Mouse (Mus musculus) limb, embryonic 14.5 days (tissue): ENCODE measurements around the gene Plekhh2. TPM values are rescaled to one million over a fixed set of nuclear protein-coding genes. Genes with fewer than 3 reads are reported as not detected.

ENCODE experiments used
- ATAC-seq: fragments of 200-750 bp; cut with Nextera tagmentation; 2 replicates; pipeline ENCODE4 v1.8.0; 2017; ENCODE audit warnings: low read depth, moderate number of reproducible peaks, moderate TSS enrichment; ENCODE audit not compliant: low FRiP score
- DNase-seq: peaks from one replicate; pipeline ENCODE4 v3.0.0-alpha.2; 2015; ENCODE audit warnings: low spot score
- H3K27ac ChIP-seq: fragments of 300-500 bp; sonication (generic); replicated peaks from 2 replicates; pipeline ENCODE4 v1.5.1; 2014; ENCODE audit warnings: low read depth, mild to moderate bottlenecking, low read length, moderate library complexity, mixed read lengths
- H3K27me3 ChIP-seq: fragments of 300-500 bp; sonication (generic); 2 replicates; pipeline ENCODE4 v1.6.1; 2014; ENCODE audit warnings: low read length, mixed read lengths; ENCODE audit not compliant: control insufficient read depth, insufficient read depth
- H3K36me3 ChIP-seq: fragments of 300-500 bp; sonication (generic); 2 replicates; pipeline ENCODE4 v1.6.1; 2014; ENCODE audit warnings: mild to moderate bottlenecking, low read length, moderate library complexity, mixed read lengths; ENCODE audit not compliant: control insufficient read depth, insufficient read depth
- H3K4me1 ChIP-seq: fragments of 300-500 bp; sonication (generic); 2 replicates; pipeline ENCODE4 v1.6.1; 2014; ENCODE audit warnings: antibody characterized with exemption, low read length, mixed read lengths; ENCODE audit not compliant: control insufficient read depth, insufficient read depth
- H3K4me2 ChIP-seq: fragments of 300-500 bp; sonication (generic); replicated peaks from 2 replicates; pipeline ENCODE4 v1.6.1; 2014; ENCODE audit warnings: low read depth, mild to moderate bottlenecking, low read length, moderate library complexity; ENCODE audit not compliant: severe bottlenecking
- H3K4me3 ChIP-seq: fragments of 300-500 bp; sonication (generic); replicated peaks from 2 replicates; pipeline ENCODE4 v1.5.1; 2014; ENCODE audit warnings: low read length
- H3K9ac ChIP-seq: fragments of 300-500 bp; sonication (generic); 2 replicates; pipeline ENCODE4 v1.6.1; 2014; ENCODE audit warnings: mild to moderate bottlenecking, low read depth, low read length, moderate library complexity; ENCODE audit not compliant: severe bottlenecking
- H3K9me3 ChIP-seq: fragments of 300-500 bp; sonication (generic); 2 replicates; pipeline ENCODE4 v1.6.1; 2016; ENCODE audit warnings: low read length; ENCODE audit not compliant: control insufficient read depth
- POLR2A ChIP-seq: fragments of 200-500 bp; IDR thresholded peaks from 2 replicates; pipeline ENCODE4 v1.8.0; 2012; ENCODE audit warnings: inconsistent platforms, mild to moderate bottlenecking, moderate library complexity, borderline replicate concordance; ENCODE audit not compliant: insufficient read depth, insufficient read length; ENCODE audit errors: extremely low read depth
- WGBS: fragments of 180-500 bp; shearing (Covaris S2); extraction: QIAGEN DNeasy Blood & Tissue Kit; methylation state at CpG from one replicate; pipeline ENCODE4 v1.1.7; 2014; 5-methylcytosine and 5-hydroxymethylcytosine counted together
- polyA plus RNA-seq, 2 experiments: library from polyadenylated mRNA; depleted of rRNA in 1 of 2; stranded (reverse) in 1 of 2; unstranded in 1 of 2; fragments of >200 nt; fragmentation: Nextera tagmentation in 1 of 2; extraction: Ambion mirVana in 1 of 2; gene quantifications; 2 replicates each; pipeline versions ENCODE4 v1.2.1 to v1.2.3; 2012 to 2014

Gene Plekhh2
- polyA plus RNA-seq, 2 experiments, result 12.8 to 24.5 TPM

GRCm38 (mm10) chr17:84533841-84534240 lies 22.1 kb downstream of the Plekhh2 start:
- H3K9ac ChIP-seq, result no peak overlapping the region
- 0 out of 2 replicates have a peak, but pooled peaks cover 6% of the 10 kb centered on the region for H3K36me3 ChIP-seq
- ATAC-seq, result no peak
- 74% methylated on average over 4 of the region's 4 CpGs for WGBS
- no peak for DNase-seq
- no peak overlapping the region for H3K4me2 ChIP-seq
- no peak overlapping the region for H3K4me3 ChIP-seq
- no peak overlapping the region for H3K27ac ChIP-seq
- peaks cover 23% of the 10 kb centered on the region for H3K4me1 ChIP-seq
- no peaks in the 10 kb centered on the region for H3K27me3 ChIP-seq
- TF ChIP-seq POLR2A, result no peak
- H3K9me3 ChIP-seq, result no peaks in the 10 kb centered on the region

- H3K36me3 ChIP-seq, result 0 out of 2 replicates have a peak, but pooled peaks cover 6% of the 10 kb centered on the region
- no peak overlapping the region for H3K27ac ChIP-seq
- no peaks in the 10 kb centered on the region for H3K9me3 ChIP-seq
- WGBS, result 76% methylated on average over 2 of the region's 2 CpGs
- no peak overlapping the region for H3K4me3 ChIP-seq
- no peak for ATAC-seq
- H3K9ac ChIP-seq, result no peak overlapping the region
- H3K4me1 ChIP-seq, result peaks cover 17% of the 10 kb centered on the region
- TF ChIP-seq POLR2A, result no peak
- DNase-seq, result no peak
- H3K27me3 ChIP-seq, result no peaks in the 10 kb centered on the region
- no peak overlapping the region for H3K4me2 ChIP-seq
These were observed 22.9 kb downstream of the Plekhh2 start for GRCm38 (mm10) chr17:84534632-84535031.

- Histone ChIP-seq H3K4me2 (no peak overlapping the region), H3K9ac (no peak overlapping the region), H3K4me3 (no peak overlapping the region), H3K4me1 (peaks cover 13% of the 10 kb centered on the region), H3K36me3 (0 out of 2 replicates have a peak, but pooled peaks cover 6% of the 10 kb centered on the region), H3K9me3 (no peaks in the 10 kb centered on the region), H3K27ac (no peak overlapping the region), H3K27me3 (no peaks in the 10 kb centered on the region)
- no peak for ATAC-seq
- no peak for TF ChIP-seq POLR2A
- WGBS, result 91% methylated on average over 4 of the region's 4 CpGs
- no peak for DNase-seq
These were observed 23.5 kb downstream of the Plekhh2 start for GRCm38 (mm10) chr17:84535226-84535625.

GRCm38 (mm10) chr17:84537301-84537700 lies 25.6 kb downstream of the Plekhh2 start:
- DNase-seq, result no peak
- no peak for TF ChIP-seq POLR2A
- no peak overlapping the region for H3K4me2 ChIP-seq
- H3K9me3 ChIP-seq, result no peaks in the 10 kb centered on the region
- H3K27ac ChIP-seq, result no peak overlapping the region
- no peak for ATAC-seq
- H3K27me3 ChIP-seq, result no peaks in the 10 kb centered on the region
- WGBS, result 93% methylated on average over 6 of the region's 6 CpGs
- no peak overlapping the region for H3K9ac ChIP-seq
- H3K4me3 ChIP-seq, result no peak overlapping the region
- H3K4me1 ChIP-seq, result peaks cover 3% of the 10 kb centered on the region; the same call in 1 of the 2 replicates
- 0 out of 2 replicates have a peak, but pooled peaks cover 6% of the 10 kb centered on the region for H3K36me3 ChIP-seq

GRCm38 (mm10) chr17:84537966-84538365 lies 26.3 kb downstream of the Plekhh2 start:
- H3K27ac ChIP-seq, result no peak overlapping the region
- no peak for TF ChIP-seq POLR2A
- no peak for ATAC-seq
- 92% methylated on average over 3 of the region's 3 CpGs for WGBS
- H3K9me3 ChIP-seq, result no peaks in the 10 kb centered on the region
- no peak overlapping the region for H3K4me2 ChIP-seq
- peaks cover 3% of the 10 kb centered on the region; the same call in 1 of the 2 replicates for H3K4me1 ChIP-seq
- no peaks in the 10 kb centered on the region for H3K27me3 ChIP-seq
- no peak for DNase-seq
- no peak overlapping the region for H3K4me3 ChIP-seq
- H3K36me3 ChIP-seq, result peaks cover 9% of the 10 kb centered on the region
- no peak overlapping the region for H3K9ac ChIP-seq

GRCm38 (mm10) chr17:84540603-84541002 lies 28.9 kb downstream of the Plekhh2 start:
- Histone ChIP-seq H3K4me3 (no peak overlapping the region), H3K27ac (no peak overlapping the region), H3K4me1 (no peaks in the 10 kb centered on the region), H3K36me3 (peaks cover 10% of the 10 kb centered on the region), H3K4me2 (no peak overlapping the region), H3K9me3 (no peaks in the 10 kb centered on the region), H3K9ac (no peak overlapping the region), H3K27me3 (no peaks in the 10 kb centered on the region)
- DNase-seq (no peak), ATAC-seq (no peak)
- 84% methylated on average over 8 of the region's 8 CpGs for WGBS
- no peak for TF ChIP-seq POLR2A
